Mouse (Mus musculus): ENCODE data around the gene Gm14781. TPM values are rescaled to one million over a fixed set of nuclear protein-coding genes. Genes with fewer than 3 reads are reported as not detected.
"Not testable (repeated sequence)": the region's sequence is repeated elsewhere in the genome, so short reads cannot be mapped to it uniquely, and the experiment has no call there.

Gm14781 gene
- polyA plus RNA-seq (2015; fragmentation: Nextera tagmentation; extraction: Ambion mirVana) = not detected in 2 replicates

DNA sequence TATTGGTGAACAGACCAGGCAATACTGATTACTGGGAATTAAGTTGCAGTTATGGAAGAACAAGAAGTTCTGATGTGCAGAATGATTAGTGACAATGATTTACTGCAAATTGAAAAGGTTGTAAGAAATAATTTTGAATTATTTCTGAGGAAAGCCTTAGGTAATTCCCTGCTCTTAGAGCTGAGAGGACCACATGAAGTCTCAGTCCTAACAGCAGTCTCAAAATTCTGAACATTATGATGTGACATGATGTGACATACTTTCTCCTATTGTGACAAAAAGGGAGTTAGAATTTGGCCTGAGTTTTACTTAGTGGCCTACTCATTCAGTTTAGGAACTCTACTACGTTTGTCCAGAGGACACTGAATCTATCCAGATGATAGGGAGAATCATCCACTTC, at the start of gene Gm14781:
Gene Gm14781, plus strand, starts transcription at position 301 of the 400 bp plus-strand sequence.
- not testable (repeated sequence) for H3K4me3 ChIP-seq; H3K9me3 ChIP-seq; H3K4me1 ChIP-seq; H3K27me3 ChIP-seq (replicated peaks); ATAC-seq (ENCODE audit: extremely low read depth, insufficient number of reproducible peaks, low FRiP score, low TSS enrichment); H3K27ac ChIP-seq (replicated peaks); H3K9ac ChIP-seq; H3K36me3 ChIP-seq; H3K4me2 ChIP-seq
- WGBS = 50% methylated on average over 1 of the region's 1 CpGs

- H3K4me2 ChIP-seq; H3K36me3 ChIP-seq; H3K9ac ChIP-seq; H3K4me3 ChIP-seq; H3K27me3 ChIP-seq (replicated peaks); H3K4me1 ChIP-seq; H3K27ac ChIP-seq (replicated peaks); H3K9me3 ChIP-seq; ATAC-seq (ENCODE audit: extremely low read depth, insufficient number of reproducible peaks, low FRiP score, low TSS enrichment): not testable (repeated sequence)
Measured at GRCm38 (mm10) chrX:91654964-91655575, 23.1 kb downstream of the Gm14781 start.

Other genes starting within 250 kb of the Gm14781 start
- gene Gm5072, start 239.7 kb upstream of the Gm14781 start, polyA plus RNA-seq (2015; fragmentation: Nextera tagmentation; extraction: Ambion mirVana) = not detected in 2 replicates
- not detected in 2 replicates for gene Gm8914, start 152.1 kb upstream of the Gm14781 start, polyA plus RNA-seq (2015; fragmentation: Nextera tagmentation; extraction: Ambion mirVana)
- not detected in 2 replicates for gene 1700084M14Rik, start 56.3 kb upstream of the Gm14781 start, polyA plus RNA-seq (2015; fragmentation: Nextera tagmentation; extraction: Ambion mirVana)
- gene Mageb5, start 150.8 kb downstream of the Gm14781 start, polyA plus RNA-seq (2015; fragmentation: Nextera tagmentation; extraction: Ambion mirVana) = not detected in 2 replicates